Comparison of ENCODE assay signal across 11 mouse cellular contexts in genomic region chr11:69010400-69011323, GRCm38 (mm10). TPM values are rescaled to one million over a fixed set of nuclear protein-coding genes. Genes with fewer than 3 reads are reported as not detected.
A peak's percentile ranks its signal among the peaks of the same experiment; 100 is the strongest.
DNase-seq lines count a peak whose midpoint lies in the region; ATAC-seq and TF ChIP-seq lines count a peak whose summit lies in the region.
"Had no signal": no experiment of that assay in that cellular context is flagged by ENCODE, and none has a peak within 500 bp of the region (broad histone marks: within the 10 kb centered on the region; RNA-seq: fewer than 3 reads in every experiment).

No protein-coding gene starts in this region.

- DNase-seq in kidney, postnatal 4 days = no peak
- DNase-seq in G1E (ENCODE audit: low spot score) = no peak
- DNase-seq in liver, embryonic 14.5 days (ENCODE audit: low read depth in 3 of 3, low spot score in 3 of 3) = no peak
- no peak for DNase-seq in adrenal gland, adult (ENCODE audit: inconsistent age in 2 of 2, low spot score in 1 of 2)
- DNase-seq in cerebellum, adult 11-12 months = no peak
- DNase-seq: B cell, adult 2 months; heart, postnatal 10 days had no signal

- H3K27me3 ChIP-seq in forebrain, embryonic 13.5 days = no peaks in the 10 kb centered on the region
- H3K27me3 ChIP-seq in forebrain, embryonic 16.5 days (replicated peaks; ENCODE audit: control insufficient read depth, insufficient read depth, low read length) = no peaks in the 10 kb centered on the region
- no peaks in the 10 kb centered on the region for H3K27me3 ChIP-seq in kidney, embryonic 16.5 days (ENCODE audit: insufficient read depth, low read length)
- no peaks in the 10 kb centered on the region for H3K27me3 ChIP-seq in G1E (ENCODE audit: insufficient read depth, low read length)
- no peaks in the 10 kb centered on the region for H3K27me3 ChIP-seq in liver, embryonic 14.5 days (ENCODE audit: control insufficient read depth, insufficient read depth, low read length)
- H3K27me3 ChIP-seq: megakaryocyte, embryonic 14.5 days had no signal

- WGBS in forebrain, embryonic 13.5 days = 90% methylated on average over 15 of the region's 15 CpGs
- WGBS in forebrain, embryonic 16.5 days = 90% methylated on average over 15 of the region's 15 CpGs
- 90% methylated on average over 15 of the region's 15 CpGs for WGBS in kidney, embryonic 16.5 days
- WGBS in liver, embryonic 14.5 days (ENCODE audit: insufficient replicate concordance) = 75% methylated on average over 15 of the region's 15 CpGs

- H3K9me3 ChIP-seq in forebrain, embryonic 13.5 days (replicated peaks) = no peaks in the 10 kb centered on the region
- no peaks in the 10 kb centered on the region for H3K9me3 ChIP-seq in forebrain, embryonic 16.5 days (ENCODE audit: control insufficient read depth, low read length)
- no peaks in the 10 kb centered on the region for H3K9me3 ChIP-seq in kidney, embryonic 16.5 days (ENCODE audit: low read length)
- no peaks in the 10 kb centered on the region for H3K9me3 ChIP-seq in G1E (replicated peaks)
- H3K9me3 ChIP-seq in liver, embryonic 14.5 days (ENCODE audit: control insufficient read depth, low read length) = no peaks in the 10 kb centered on the region
- H3K9me3 ChIP-seq: megakaryocyte, embryonic 14.5 days had no signal

- H3K4me3 ChIP-seq in forebrain, embryonic 13.5 days = no peak overlapping the region
- no peak overlapping the region for H3K4me3 ChIP-seq in forebrain, embryonic 16.5 days (replicated peaks; ENCODE audit: low read length)
- H3K4me3 ChIP-seq in kidney, embryonic 16.5 days (ENCODE audit: low read length) = no peak overlapping the region
- peak overlapping the region; percentile 54; the same call in 1 of the 2 replicates for H3K4me3 ChIP-seq in G1E (ENCODE audit: low read depth, low read length)
- peak overlapping the region; percentile 28 to 77; a peak in 3 of 4 replicates for H3K4me3 ChIP-seq in liver, embryonic 14.5 days (ENCODE audit: insufficient read depth in 1 of 2, low read depth in 2 of 2, low read length in 2 of 2)

- H3K27ac ChIP-seq in forebrain, embryonic 13.5 days = no peak overlapping the region
- H3K27ac ChIP-seq in forebrain, embryonic 16.5 days (ENCODE audit: low read length) = no peak overlapping the region
- no peak overlapping the region for H3K27ac ChIP-seq in kidney, embryonic 16.5 days (ENCODE audit: low read length)
- peak overlapping the region; percentile 100 for H3K27ac ChIP-seq in liver, embryonic 14.5 days

- ATAC-seq in forebrain, embryonic 13.5 days = no peak
- no peak for ATAC-seq in forebrain, embryonic 16.5 days
- ATAC-seq in kidney, embryonic 16.5 days (ENCODE audit: low FRiP score, low TSS enrichment) = no peak
- ATAC-seq in G1E (ENCODE audit: extremely low read depth, insufficient number of reproducible peaks, low FRiP score, poor library complexity, severe bottlenecking) = no peak
- no peak for ATAC-seq in liver, embryonic 14.5 days (ENCODE audit: insufficient read depth)

- H3K4me1 ChIP-seq in forebrain, embryonic 13.5 days = peaks cover 30% of the 10 kb centered on the region
- H3K4me1 ChIP-seq in forebrain, embryonic 16.5 days (replicated peaks; ENCODE audit: control insufficient read depth, insufficient read depth, low read length) = peaks cover 18% of the 10 kb centered on the region
- H3K4me1 ChIP-seq in kidney, embryonic 16.5 days (ENCODE audit: insufficient read depth, low read length) = peaks cover 23% of the 10 kb centered on the region
- H3K4me1 ChIP-seq in G1E (ENCODE audit: insufficient read depth, low read depth, low read length) = peaks cover 49% of the 10 kb centered on the region
- peaks cover 17 to 33% of the 10 kb centered on the region in 2 experiments for H3K4me1 ChIP-seq in liver, embryonic 14.5 days (replicated peaks; ENCODE audit: control insufficient read depth in 2 of 2, insufficient read depth in 2 of 2, low read length in 1 of 2)

- no peak for TF ChIP-seq CTCF in G1E (IDR thresholded peaks at IDR 0.05; ENCODE audit: low read depth, low read length)
- TF ChIP-seq CTCF in liver, embryonic 14.5 days (IDR thresholded peaks at IDR 0.05; ENCODE audit: low read depth) = no peak

- peak overlapping the region; percentile 76; the same call in 1 of the 2 replicates for H3K4me2 ChIP-seq in forebrain, embryonic 13.5 days
- H3K4me2 ChIP-seq in forebrain, embryonic 16.5 days (ENCODE audit: low read length) = no peak overlapping the region
- H3K4me2 ChIP-seq in kidney, embryonic 16.5 days (replicated peaks; ENCODE audit: low read depth, low read length) = peak overlapping the region; percentile 90; the same call in 1 of the 2 replicates
- peak overlapping the region; percentile 96 for H3K4me2 ChIP-seq in liver, embryonic 14.5 days (ENCODE audit: low read depth)

- no peak for TF ChIP-seq EP300 in liver, embryonic 14.5 days (IDR thresholded peaks at IDR 0.05; ENCODE audit: low read depth)

- no peak overlapping the region for H3K9ac ChIP-seq in forebrain, embryonic 13.5 days
- no peak overlapping the region for H3K9ac ChIP-seq in forebrain, embryonic 16.5 days (replicated peaks; ENCODE audit: low read depth, low read length)
- 0 out of 2 replicates have a peak overlapping the region, but pooled peaks have one; percentile 8 for H3K9ac ChIP-seq in kidney, embryonic 16.5 days (replicated peaks; ENCODE audit: low read length)
- peak overlapping the region; percentile 91 for H3K9ac ChIP-seq in liver, embryonic 14.5 days (replicated peaks)

- H3K36me3 ChIP-seq in forebrain, embryonic 13.5 days (ENCODE audit: poor library complexity, severe bottlenecking) = no peaks in the 10 kb centered on the region
- no peaks in the 10 kb centered on the region for H3K36me3 ChIP-seq in forebrain, embryonic 16.5 days (ENCODE audit: control insufficient read depth, insufficient read depth)
- no peaks in the 10 kb centered on the region for H3K36me3 ChIP-seq in kidney, embryonic 16.5 days (ENCODE audit: insufficient read depth, low read length)
- peaks cover 15% of the 10 kb centered on the region for H3K36me3 ChIP-seq in G1E (replicated peaks)
- H3K36me3 ChIP-seq in liver, embryonic 14.5 days (replicated peaks; ENCODE audit: control insufficient read depth, insufficient read depth, low read depth) = no peaks in the 10 kb centered on the region

RNA-seq across cellular contexts. Expression of gene Pfas, which starts 2.4 kb away (rescaled TPM):
- polyA plus RNA-seq in forebrain, embryonic 13.5 days (2015; fragmentation: Nextera tagmentation; extraction: Ambion mirVana) = 34.9 and 37.7 TPM in 2 replicates
- polyA plus RNA-seq in forebrain, embryonic 16.5 days (2015; fragmentation: Nextera tagmentation; extraction: Ambion mirVana) = 21.7 and 24.7 TPM in 2 replicates
- polyA plus RNA-seq in kidney, embryonic 16.5 days (2015; fragmentation: Nextera tagmentation; extraction: Ambion mirVana) = 33.9 and 41.9 TPM in 2 replicates
- total RNA-seq in G1E (2014; fragmentation: Nextera tagmentation) (83.4 and 107 TPM in 2 replicates), G1E (2017) (34.4 and 36.2 TPM in 2 replicates)
- polyA plus RNA-seq in G1E (2012) = 41.3 and 62.8 TPM in 2 replicates
- polyA plus RNA-seq in liver, embryonic 14.5 days (2012; rRNA removed) = 11.0 and 11.4 TPM in 2 replicates
- polyA plus RNA-seq in liver, embryonic 14.5 days (2014; fragmentation: Nextera tagmentation; extraction: Ambion mirVana) = 15.1 and 17.2 TPM in 2 replicates

RNA-seq across cellular contexts. Expression of gene Ctc1, which starts 5.0 kb away (rescaled TPM):
- polyA plus RNA-seq in forebrain, embryonic 13.5 days (2015; fragmentation: Nextera tagmentation; extraction: Ambion mirVana) = 55.6 and 67.4 TPM in 2 replicates
- polyA plus RNA-seq in forebrain, embryonic 16.5 days (2015; fragmentation: Nextera tagmentation; extraction: Ambion mirVana) = 70.1 and 79.1 TPM in 2 replicates
- polyA plus RNA-seq in kidney, embryonic 16.5 days (2015; fragmentation: Nextera tagmentation; extraction: Ambion mirVana) = 64.1 and 68.0 TPM in 2 replicates
- 83.8 and 96.5 TPM in 2 replicates for total RNA-seq in G1E (2014; fragmentation: Nextera tagmentation)
- 15.2 and 19.9 TPM in 2 replicates for total RNA-seq in G1E (2017)
- polyA plus RNA-seq in G1E (2012) = 73.4 and 104 TPM in 2 replicates
- 21.9 and 23.9 TPM in 2 replicates for polyA plus RNA-seq in liver, embryonic 14.5 days (2012; rRNA removed)
- 15.2 and 17.5 TPM in 2 replicates for polyA plus RNA-seq in liver, embryonic 14.5 days (2014; fragmentation: Nextera tagmentation; extraction: Ambion mirVana)

RNA-seq across cellular contexts. Expression of gene Aurkb, which starts 34.8 kb away (rescaled TPM):
- polyA plus RNA-seq in forebrain, embryonic 13.5 days (2015; fragmentation: Nextera tagmentation; extraction: Ambion mirVana) = 143 and 149 TPM in 2 replicates
- polyA plus RNA-seq in forebrain, embryonic 16.5 days (2015; fragmentation: Nextera tagmentation; extraction: Ambion mirVana) = 56.7 and 68.2 TPM in 2 replicates
- polyA plus RNA-seq in kidney, embryonic 16.5 days (2015; fragmentation: Nextera tagmentation; extraction: Ambion mirVana) = 176 and 177 TPM in 2 replicates
- total RNA-seq in G1E (2014; fragmentation: Nextera tagmentation) = 176 and 241 TPM in 2 replicates
- total RNA-seq in G1E (2017) = 117 and 133 TPM in 2 replicates
- polyA plus RNA-seq in G1E (2012) = 296 TPM in 2 replicates
- 65.6 and 78.6 TPM in 2 replicates for polyA plus RNA-seq in liver, embryonic 14.5 days (2012; rRNA removed)
- 90.8 and 94.3 TPM in 2 replicates for polyA plus RNA-seq in liver, embryonic 14.5 days (2014; fragmentation: Nextera tagmentation; extraction: Ambion mirVana)

RNA-seq across cellular contexts. Expression of gene Rangrf, which starts 35.7 kb away (rescaled TPM):
- 46.8 and 49.3 TPM in 2 replicates for polyA plus RNA-seq in forebrain, embryonic 13.5 days (2015; fragmentation: Nextera tagmentation; extraction: Ambion mirVana)
- 28.9 and 34.5 TPM in 2 replicates for polyA plus RNA-seq in forebrain, embryonic 16.5 days (2015; fragmentation: Nextera tagmentation; extraction: Ambion mirVana)
- 62.3 and 63.9 TPM in 2 replicates for polyA plus RNA-seq in kidney, embryonic 16.5 days (2015; fragmentation: Nextera tagmentation; extraction: Ambion mirVana)
- total RNA-seq in G1E (2014; fragmentation: Nextera tagmentation) (16.1 and 21.8 TPM in 2 replicates), G1E (2017) (16.2 and 18.4 TPM in 2 replicates)
- polyA plus RNA-seq in G1E (2012) = 7.8 and 8.1 TPM in 2 replicates
- 20.5 and 23.0 TPM in 2 replicates for polyA plus RNA-seq in liver, embryonic 14.5 days (2012; rRNA removed)
- polyA plus RNA-seq in liver, embryonic 14.5 days (2014; fragmentation: Nextera tagmentation; extraction: Ambion mirVana) = 29.2 and 31.2 TPM in 2 replicates

RNA-seq across cellular contexts. Expression of gene Slc25a35, which starts 42.7 kb away (rescaled TPM):
- 1.2 and 1.4 TPM in 2 replicates for polyA plus RNA-seq in forebrain, embryonic 13.5 days (2015; fragmentation: Nextera tagmentation; extraction: Ambion mirVana)
- polyA plus RNA-seq in forebrain, embryonic 16.5 days (2015; fragmentation: Nextera tagmentation; extraction: Ambion mirVana) = 0.86 and 1.0 TPM in 2 replicates
- polyA plus RNA-seq in kidney, embryonic 16.5 days (2015; fragmentation: Nextera tagmentation; extraction: Ambion mirVana) = 7.6 and 7.9 TPM in 2 replicates
- total RNA-seq in G1E (2014; fragmentation: Nextera tagmentation) (5.2 and 5.8 TPM in 2 replicates), G1E (2017) (0.93 and 1.1 TPM in 2 replicates)
- 1.2 and 1.3 TPM in 2 replicates for polyA plus RNA-seq in G1E (2012)
- 0.58 and 0.59 TPM in 2 replicates for polyA plus RNA-seq in liver, embryonic 14.5 days (2012; rRNA removed)
- polyA plus RNA-seq in liver, embryonic 14.5 days (2014; fragmentation: Nextera tagmentation; extraction: Ambion mirVana) = 0.13 and 0.51 TPM in 2 replicates

Comparison
In these comparisons a context has a peak if more than half of its experiments do, and no peak if none do; other contexts are left out.
1. H3K4me3 ChIP-seq: peak in G1E (single experiment) and liver, embryonic 14.5 days (2 of 2); none in forebrain, embryonic 13.5 days (single experiment), forebrain, embryonic 16.5 days (single experiment) and kidney, embryonic 16.5 days (single experiment).
2. H3K9ac ChIP-seq: peak in kidney, embryonic 16.5 days (single experiment) and liver, embryonic 14.5 days (single experiment); none in forebrain, embryonic 13.5 days (single experiment) and forebrain, embryonic 16.5 days (single experiment).